Mouse (Mus musculus): Measurements from ENCODE around the gene Olfr222. TPM values are rescaled to one million over a fixed set of nuclear protein-coding genes. Genes with fewer than 3 reads are reported as not detected.

Olfr222 gene
- polyA plus RNA-seq, 2 experiments from 2014 or later, result not detected

DNA sequence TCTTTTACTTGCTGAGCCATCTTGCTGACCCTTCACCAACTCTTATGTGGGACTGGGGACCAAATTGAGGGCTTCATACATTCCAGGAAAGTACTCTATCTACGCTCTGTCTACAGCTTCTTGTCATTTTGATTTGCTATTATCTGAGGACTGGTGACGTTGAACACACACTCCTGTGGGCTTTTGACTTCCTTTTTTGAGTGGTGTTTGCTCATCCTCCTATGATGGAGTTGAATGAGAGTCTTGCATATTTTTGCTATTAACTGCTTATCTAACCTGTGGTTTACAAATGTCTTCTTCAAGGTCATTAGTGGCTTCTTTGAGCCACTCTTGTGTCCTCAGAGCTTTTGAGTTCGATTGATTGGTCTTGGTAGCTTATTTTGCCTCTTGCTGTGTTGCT lies 35.9 kb downstream of the Olfr222 start:
- ATAC-seq, result no peak

DNA sequence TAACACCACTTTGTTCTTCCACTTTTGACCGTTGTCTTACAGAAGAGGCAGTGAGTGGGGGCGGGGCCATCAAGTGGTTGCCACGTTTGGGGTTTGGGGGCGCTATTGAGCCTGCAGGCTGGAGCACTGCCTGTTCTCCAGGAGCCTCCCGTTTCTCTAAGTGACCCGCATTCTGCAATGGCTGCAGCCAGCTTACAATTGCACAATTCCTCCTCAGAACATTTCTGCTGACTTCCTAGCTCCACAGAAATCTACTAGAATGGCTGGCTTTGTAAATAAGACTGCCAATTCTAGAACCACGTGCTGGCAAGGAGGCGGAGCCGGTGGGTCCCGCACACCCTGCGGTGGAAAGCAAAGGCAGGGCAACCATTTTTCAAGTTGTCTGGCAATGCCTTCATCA lies 37.6 kb downstream of the Olfr222 start:
- no peak for ATAC-seq

DNA sequence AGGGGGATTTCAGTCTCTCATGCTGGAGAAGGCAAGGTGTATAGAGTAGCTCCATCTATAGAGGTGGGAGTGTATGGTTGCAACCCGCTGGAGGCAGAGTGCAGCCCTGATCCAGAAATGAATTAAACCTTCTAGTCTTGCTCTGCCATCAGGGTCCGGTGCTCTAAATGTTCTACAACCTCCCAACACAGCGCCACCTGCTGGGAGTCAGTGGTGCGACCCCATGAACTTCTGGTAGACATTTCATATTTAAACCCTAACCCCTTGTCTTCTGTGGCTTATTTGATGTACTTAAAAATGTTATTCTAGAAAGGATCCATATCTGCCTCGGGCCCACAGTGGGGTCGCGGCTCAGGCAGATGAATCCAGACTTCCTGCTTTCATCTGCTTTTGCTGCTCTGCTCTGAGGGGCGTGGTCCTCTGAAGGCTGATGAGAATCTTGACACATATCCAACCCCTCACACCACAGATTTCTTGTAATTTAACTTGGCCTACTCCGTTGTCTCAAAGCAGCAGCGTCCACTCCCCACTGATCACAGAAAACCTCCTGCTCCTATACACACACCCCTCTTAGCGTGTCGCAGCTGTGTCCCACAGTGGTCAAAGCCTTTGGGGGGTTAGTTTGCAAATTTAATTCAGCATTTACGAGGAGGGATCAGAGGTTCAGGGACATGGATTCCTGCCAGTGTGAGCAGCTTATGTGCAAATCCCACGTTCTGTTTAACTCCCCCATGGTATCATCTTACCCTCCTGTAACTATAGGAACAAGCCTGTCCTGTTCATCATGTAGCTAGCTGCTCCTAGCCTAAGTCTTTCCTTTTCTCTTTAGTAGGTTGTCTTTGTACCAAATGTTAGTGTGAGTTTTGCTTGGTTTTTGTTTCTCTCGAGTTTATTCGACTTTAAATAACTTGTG lies 38.6 kb downstream of the Olfr222 start:
- ATAC-seq, result no peak

DNA sequence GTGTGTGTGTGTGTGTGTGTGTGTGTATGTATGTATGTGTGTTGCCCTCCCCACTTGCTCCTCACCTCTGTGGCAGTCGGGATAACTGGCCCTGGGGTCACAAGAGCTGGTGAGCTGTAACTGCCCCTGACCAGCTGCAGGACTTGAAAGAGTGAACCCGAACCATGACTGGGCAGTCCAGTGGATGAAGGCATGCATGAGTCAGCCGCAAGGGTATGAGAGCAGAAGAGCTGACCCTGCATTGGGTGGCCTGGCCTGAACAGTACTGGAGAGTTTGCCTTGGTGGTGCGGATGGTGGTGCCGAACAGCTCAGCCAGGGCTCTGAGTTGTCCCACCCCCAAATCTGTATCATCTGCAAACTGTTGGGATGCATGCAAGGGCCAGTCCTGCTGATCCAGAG lies 44.5 kb downstream of the Olfr222 start:
- no peak for ATAC-seq

DNA sequence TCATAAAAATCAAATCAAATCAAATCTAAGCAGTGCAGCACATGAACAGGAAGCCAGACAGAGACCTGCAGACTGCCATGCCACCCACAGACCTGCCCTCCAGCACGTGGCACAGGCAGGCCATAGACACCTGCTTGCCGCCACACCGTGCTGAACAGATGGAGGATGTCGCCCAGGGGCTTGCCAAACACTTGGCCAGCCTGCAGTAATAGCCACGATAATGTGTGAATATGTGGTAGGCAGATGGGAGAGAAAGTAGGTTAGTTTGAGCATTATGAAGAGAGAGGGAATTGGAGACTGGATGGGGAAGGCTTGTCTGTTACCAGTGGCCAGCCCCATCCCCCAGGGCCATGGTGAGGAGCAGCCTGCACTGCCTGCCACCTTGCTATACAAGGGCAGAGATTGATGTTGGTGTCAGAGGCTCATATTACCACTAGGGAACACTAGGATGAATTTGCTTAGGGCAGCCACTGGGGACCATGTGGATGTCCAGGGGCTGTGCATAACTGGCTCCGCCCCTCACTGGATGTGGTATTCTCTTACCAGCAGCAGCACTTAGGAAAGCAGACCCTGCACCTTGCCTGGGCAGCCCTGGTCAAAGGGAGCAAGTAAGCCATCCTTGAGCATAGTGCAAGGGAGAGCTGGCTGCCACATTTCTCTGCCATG lies 45.0 kb downstream of the Olfr222 start:
- ATAC-seq, result no peak

GRCm38 (mm10) chr11:59530221-59530620 lies 45.8 kb downstream of the Olfr222 start:
- no peak for ATAC-seq

- ATAC-seq, result no peak
Observed at GRCm38 (mm10) chr11:59526472-59527080, 49.5 kb downstream of the Olfr222 start, which contains the start of gene Zkscan17. Gene Zkscan17, minus strand, starts transcription at chr11:59526751.

- ATAC-seq, result no peak
Observed at GRCm38 (mm10) chr11:59525237-59525636, 50.8 kb downstream of the Olfr222 start.

DNA sequence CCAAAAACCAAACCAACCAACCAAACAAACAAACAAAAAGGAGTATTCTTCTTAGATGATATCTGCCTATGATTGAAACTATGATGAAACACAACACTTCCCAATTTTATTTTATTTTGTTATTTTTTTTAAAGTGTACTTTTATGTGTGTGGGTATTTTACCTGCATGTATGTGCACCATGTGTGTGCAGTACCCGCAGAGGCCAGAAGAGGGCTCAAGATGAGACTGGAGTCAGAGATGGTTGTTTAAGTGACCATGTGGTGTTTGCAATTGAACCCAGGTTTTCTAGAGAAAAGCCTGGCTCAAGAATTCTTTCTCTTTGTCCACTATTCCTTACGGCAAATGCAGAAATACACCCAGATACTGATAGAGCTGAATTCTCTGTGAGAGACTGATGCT lies 51.9 kb downstream of the Olfr222 start:
- ATAC-seq, result no peak

Other genes with a start within 250 kb of the Olfr222 start
- gene Prss38, start 200.6 kb downstream of the Olfr222 start, polyA plus RNA-seq (2017; shearing (Covaris generic)), result not detected
- 1 to 10 TPM; 3.9 to 5.3 TPM for gene Jmjd4, start 126.2 kb downstream of the Olfr222 start, polyA plus RNA-seq (2017; shearing (Covaris generic))
- 10 to 100 TPM; 53.7 to 59.5 TPM for gene Snap47, start 125.0 kb downstream of the Olfr222 start, polyA plus RNA-seq (2017; shearing (Covaris generic))
- gene Zfp867, start 103.8 kb downstream of the Olfr222 start, polyA plus RNA-seq (2017; shearing (Covaris generic)), result 1 to 10 TPM; 4.8 to 6.9 TPM
- gene Zkscan17, start 49.5 kb downstream of the Olfr222 start, polyA plus RNA-seq (2017; shearing (Covaris generic)), result 10 to 100 TPM in 1 of 2 experiments, 1 to 10 TPM in 1; 7.9 to 11.4 TPM
- not detected for gene Nlrp3, start 34.7 kb downstream of the Olfr222 start, polyA plus RNA-seq (2017; shearing (Covaris generic))
- gene Olfr223, start 17.1 kb upstream of the Olfr222 start, polyA plus RNA-seq (2017; shearing (Covaris generic)), result not detected
- 10 to 100 TPM; 18.3 to 22.0 TPM for gene Mprip, start 85.1 kb upstream of the Olfr222 start, polyA plus RNA-seq (2017; shearing (Covaris generic))
- gene Pld6, start 211.4 kb upstream of the Olfr222 start, polyA plus RNA-seq (2017; shearing (Covaris generic)), result not detected
- 10 to 100 TPM; 18.2 to 28.7 TPM for gene Flcn, start 233.8 kb upstream of the Olfr222 start, polyA plus RNA-seq (2017; shearing (Covaris generic))